Mouse (Mus musculus) adrenal gland, postnatal 14 days (tissue): ENCODE measurements around the gene Ntan1. TPM values are rescaled to one million over a fixed set of nuclear protein-coding genes. Genes with fewer than 3 reads are reported as not detected.

ENCODE experiments used
- DNase-seq: peaks from one replicate; pipeline ENCODE4 v3.0.0; 2021; ENCODE audit warnings: mixed read lengths
- microRNA-seq, 2 experiments: library from miRNA; unstranded; fragments of <30 nt; microRNA quantifications; one replicate each; pipeline ENCODE4 v1.2.0; 2021
- total RNA-seq: library from RNA; stranded (reverse); gene quantifications from 2 replicates; pipeline ENCODE4 v1.2.3, GENCODE M21; 2021

Ntan1 gene
- total RNA-seq, 1 experiment from 2014 or later: 65.9 TPM

GRCm38 (mm10) chr16:13830444-13830843 lies 11.8 kb downstream of the Ntan1 start:
- DNase-seq: peak; percentile 25

GRCm38 (mm10) chr16:13831606-13832005 lies 13.0 kb downstream of the Ntan1 start:
- DNase-seq: peak; percentile 39

- DNase-seq: no peak
Measured at GRCm38 (mm10) chr16:13834382-13834781, 15.7 kb downstream of the Ntan1 start.

GRCm38 (mm10) chr16:13840056-13840455 lies 21.4 kb downstream of the Ntan1 start:
- no peak for DNase-seq

- DNase-seq: no peak
Measured at GRCm38 (mm10) chr16:13840956-13841355, 22.3 kb downstream of the Ntan1 start.

DNA sequence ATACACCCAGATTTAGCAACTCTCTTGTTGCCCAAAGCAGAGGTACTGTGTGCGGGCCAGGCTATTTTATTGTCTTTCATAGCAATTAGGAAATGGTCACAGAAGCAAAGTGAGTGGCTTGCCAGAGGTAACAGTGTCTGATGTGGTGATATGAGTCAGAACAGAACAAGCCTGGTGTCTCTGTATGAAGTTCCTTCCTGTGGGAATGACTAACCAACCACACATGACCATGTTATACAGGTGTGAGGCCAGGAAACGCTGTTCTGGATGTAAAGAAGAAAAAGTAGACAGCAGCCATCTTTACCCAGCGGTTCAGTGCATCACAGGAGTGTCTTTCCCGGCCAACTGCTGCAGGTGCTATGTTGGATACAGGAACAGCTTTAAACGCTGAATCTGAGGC lies 26.4 kb downstream of the Ntan1 start:
- no peak for DNase-seq

DNA sequence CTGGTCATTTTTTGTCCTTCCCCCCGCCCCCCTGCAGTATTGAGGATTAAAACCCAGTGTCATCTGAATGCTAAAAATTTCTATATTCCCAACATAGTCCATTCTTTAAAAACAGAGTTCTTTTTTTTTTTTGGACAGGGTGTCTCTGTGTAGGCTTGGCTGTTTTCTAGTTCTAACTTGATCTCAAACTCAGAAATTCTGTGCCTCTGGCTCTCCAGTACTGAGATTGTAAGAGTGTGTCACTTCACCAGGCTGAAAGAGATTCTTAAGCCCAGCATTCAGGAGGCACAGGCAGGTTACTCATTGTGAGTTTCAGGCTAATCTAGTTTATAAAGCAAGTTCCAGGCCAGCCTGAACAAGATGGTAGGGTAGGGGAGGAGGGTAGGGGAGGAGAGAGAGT lies 28.0 kb downstream of the Ntan1 start:
- no peak for DNase-seq

- no peak for DNase-seq
Measured at GRCm38 (mm10) chr16:13848310-13848709, 29.7 kb downstream of the Ntan1 start.

GRCm38 (mm10) chr16:13851446-13851845 lies 32.8 kb downstream of the Ntan1 start:
- no peak for DNase-seq

GRCm38 (mm10) chr16:13853886-13854285 lies 35.2 kb downstream of the Ntan1 start:
- no peak for DNase-seq

GRCm38 (mm10) chr16:13866076-13866475 lies 47.4 kb downstream of the Ntan1 start:
- no peak for DNase-seq

DNA sequence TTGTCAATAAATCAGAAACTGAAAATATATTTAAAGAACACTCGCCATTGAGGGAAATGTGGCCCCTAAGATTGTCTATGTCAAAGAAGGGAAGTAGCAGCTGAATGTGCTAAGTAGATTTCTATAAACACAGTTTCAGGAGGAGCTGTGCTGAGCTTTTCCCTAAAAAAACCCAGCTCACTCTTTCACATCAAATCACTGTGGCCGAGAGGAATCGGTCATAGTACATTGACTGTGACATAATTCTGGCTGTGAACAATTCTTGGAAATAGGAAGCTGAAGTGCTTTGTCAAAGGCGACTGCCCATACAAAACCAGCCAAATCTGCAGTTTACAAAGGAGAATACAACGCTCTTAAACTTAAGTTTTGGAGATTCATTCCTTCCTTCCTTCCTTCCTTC lies 48.0 kb downstream of the Ntan1 start:
- DNase-seq: no peak

- peak; percentile 35 for DNase-seq
Measured at GRCm38 (mm10) chr16:13867406-13867805, 48.8 kb downstream of the Ntan1 start.

DNA sequence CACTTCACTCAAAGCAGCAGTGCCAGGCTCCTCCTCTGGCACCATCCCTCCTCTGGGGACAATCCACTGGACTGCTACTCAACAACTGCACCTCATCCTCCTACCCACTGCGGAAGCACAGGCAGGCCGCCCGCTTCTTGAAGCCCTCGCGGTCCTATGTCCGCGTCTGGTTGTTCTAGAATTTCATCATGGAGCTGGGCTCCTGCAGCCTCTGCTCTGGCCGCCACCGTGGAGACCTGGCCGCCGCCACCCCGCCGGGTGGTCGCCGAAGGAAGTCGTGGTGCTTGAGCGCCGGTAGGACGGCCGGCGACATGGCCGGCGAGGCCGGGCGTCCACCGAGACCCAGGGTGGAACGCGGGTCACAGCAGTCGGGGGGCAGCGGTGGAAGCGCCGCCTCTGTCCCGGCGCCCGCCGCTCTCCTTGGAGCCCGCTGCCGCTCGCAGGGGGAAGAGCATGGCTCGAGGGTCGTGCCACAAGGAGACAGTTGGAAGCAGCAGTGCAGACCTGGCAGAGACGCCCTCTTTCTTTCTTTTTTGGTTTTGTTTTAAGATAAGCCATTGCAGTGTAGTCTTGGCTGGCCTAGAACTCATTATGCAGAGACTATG lies 49.4 kb downstream of the Ntan1 start:
- DNase-seq: peak; percentile 34

DNA sequence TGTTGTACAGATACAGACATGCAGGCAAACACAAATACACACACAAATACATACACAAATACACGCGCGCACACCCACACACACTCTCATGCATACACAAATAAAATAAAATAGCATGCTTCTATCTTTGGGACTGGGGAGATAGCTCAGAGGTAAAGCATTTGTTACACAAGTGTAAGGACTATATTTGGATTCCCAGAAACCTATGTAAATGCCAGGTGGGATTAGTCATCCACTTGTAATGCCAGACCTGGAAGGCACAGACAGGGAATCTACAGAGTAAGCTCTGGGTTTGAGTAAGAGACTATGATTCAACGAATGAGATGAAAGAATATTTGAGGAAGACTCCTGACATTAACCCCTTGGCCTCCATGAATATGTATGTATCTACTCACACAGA lies 56.8 kb downstream of the Ntan1 start:
- no peak for DNase-seq

DNA sequence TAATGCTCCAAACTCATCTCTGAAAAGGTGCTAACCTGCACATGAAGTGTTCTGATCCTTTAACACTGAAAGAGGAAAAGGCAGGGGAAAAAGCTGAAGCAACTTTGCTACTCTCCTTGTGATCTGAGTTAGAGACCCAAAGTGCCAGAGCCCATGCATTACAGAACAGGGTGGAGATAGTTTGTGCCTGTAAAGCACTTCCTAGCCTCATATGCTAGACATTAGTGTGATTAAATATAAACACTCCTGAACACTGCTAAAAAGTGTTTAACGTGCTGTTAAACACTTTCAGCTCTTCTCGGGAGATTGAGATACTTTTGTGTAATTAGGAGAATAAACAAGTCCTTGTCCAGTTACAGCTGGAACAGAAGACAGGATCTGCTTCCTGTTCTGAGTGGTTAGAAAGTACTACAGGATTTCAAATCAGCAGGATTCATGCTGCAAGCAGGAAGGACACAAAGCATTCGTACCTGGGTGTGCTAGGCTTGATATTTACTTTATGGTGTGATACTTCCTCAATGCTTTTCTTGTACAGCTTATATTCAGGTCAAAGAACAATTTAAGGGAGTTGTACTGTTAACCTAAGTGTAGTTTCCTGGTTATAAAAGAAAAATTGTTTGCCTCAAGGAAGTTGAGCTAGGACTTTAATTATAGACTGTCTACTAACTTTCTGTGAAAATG lies 64.6 kb downstream of the Ntan1 start:
- DNase-seq: no peak

Small RNA genes lying within 50 kb of the gene (microRNA-seq; reads per million reads assigned to microRNA genes)
- gene Gm27734: 0 reads per million in 2 experiments

Other genes starting within 250 kb of the Ntan1 start
- gene Parn, start 150.7 kb upstream of the Ntan1 start, total RNA-seq: 34.1 and 34.6 TPM in 2 replicates
- 56.5 and 58.6 TPM in 2 replicates for gene Bfar, start 147.0 kb upstream of the Ntan1 start, total RNA-seq
- gene 3110001I22Rik, start 146.9 kb upstream of the Ntan1 start, total RNA-seq: 6.3 and 8.5 TPM in 2 replicates
- gene Pla2g10, start 87.9 kb upstream of the Ntan1 start, total RNA-seq: not detected in 2 replicates
- gene Rrn3, start 38.1 kb upstream of the Ntan1 start, total RNA-seq: 40.4 and 43.9 TPM in 2 replicates
- 75.3 and 82.3 TPM in 2 replicates for gene Pdxdc1, start 84.3 kb downstream of the Ntan1 start, total RNA-seq
- gene Mpv17l, start 84.3 kb downstream of the Ntan1 start, total RNA-seq: 5.2 and 6.2 TPM in 2 replicates
- gene 2900011O08Rik, start 167.8 kb downstream of the Ntan1 start, total RNA-seq: 1.4 TPM in 2 replicates
- gene Ifitm7, start 168.0 kb downstream of the Ntan1 start, total RNA-seq: 0.38 and 0.44 TPM in 2 replicates